Mouse (Mus musculus): ENCODE measurements around the gene Oca2.

DNA sequence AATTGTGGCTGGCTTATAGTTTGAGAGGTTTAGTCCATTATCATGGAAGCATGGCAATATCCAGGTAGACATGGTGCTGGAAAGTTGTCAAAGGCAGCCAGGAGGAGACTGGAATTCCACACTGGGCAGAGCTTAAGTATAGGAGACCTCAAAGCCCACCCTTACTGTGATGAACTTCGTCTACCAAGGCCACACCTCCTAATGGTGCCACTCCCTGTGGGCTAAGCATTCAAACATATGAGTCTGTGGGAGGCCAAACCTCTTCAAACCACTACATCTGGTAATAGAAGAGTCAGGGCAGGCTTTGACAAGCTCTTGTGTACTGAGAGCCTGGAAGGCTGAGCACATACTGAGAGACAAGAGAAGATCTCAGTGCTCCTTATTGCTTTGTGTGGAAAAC, 260.2 kb downstream of the Oca2 start:
- TF ChIP-seq EP300 (IDR thresholded peaks at IDR 0.05; ENCODE audit: low read depth) (no peak), CTCF (IDR thresholded peaks at IDR 0.05; ENCODE audit: low read depth) (no peak)

Measured in liver, embryonic 14.5 days (tissue).